Mouse (Mus musculus) granulocyte monocyte progenitor cell, adult 5-6 weeks (primary cell): ENCODE measurements around the gene Rtp1. TPM values are rescaled to one million over a fixed set of nuclear protein-coding genes. Genes with fewer than 3 reads are reported as not detected.
A peak's percentile ranks its signal among the peaks of the same experiment; 100 is the strongest.

Experiments used
- ATAC-seq: replicated peaks from 2 replicates; pipeline ENCODE4 v1.8.0; 2016; ENCODE audit warnings: mild to moderate bottlenecking, moderate TSS enrichment, inconsistent platforms; ENCODE audit not compliant: poor library complexity, severe bottlenecking
- total RNA-seq, 2 experiments: library from RNA; stranded (forward) in 1 of 2; stranded (reverse) in 1 of 2; fragments of 200-712, 200-1000 nt in 1 of 2; fragments of >200 nt in 1 of 2; fragmentation: Nextera tagmentation in 1 of 2; gene quantifications; 2 replicates each; pipeline ENCODE4 v1.2.3; 2014 to 2017

Gene Rtp1
- total RNA-seq, 2 experiments from 2014 or later, result not detected

GRCm38 (mm10) chr16:23452476-23452875, 23.5 kb downstream of the Rtp1 start:
- ATAC-seq, result peak; percentile 61; the same call in 1 of the 2 replicates

GRCm38 (mm10) chr16:23454376-23454775, 25.4 kb downstream of the Rtp1 start:
- ATAC-seq, result no peak

- ATAC-seq, result no peak
Observed at GRCm38 (mm10) chr16:23456534-23456933, 27.6 kb downstream of the Rtp1 start.

GRCm38 (mm10) chr16:23457338-23457737, 28.4 kb downstream of the Rtp1 start:
- ATAC-seq, result peak; percentile 44; the same call in 1 of the 2 replicates

- no peak for ATAC-seq
Observed at GRCm38 (mm10) chr16:23458906-23459588, 30.1 kb downstream of the Rtp1 start.

- no peak for ATAC-seq
Observed at GRCm38 (mm10) chr16:23463671-23464347, 34.9 kb downstream of the Rtp1 start.

GRCm38 (mm10) chr16:23471551-23471950, 42.6 kb downstream of the Rtp1 start:
- ATAC-seq, result no peak

GRCm38 (mm10) chr16:23472046-23472445, 43.1 kb downstream of the Rtp1 start:
- no peak for ATAC-seq

GRCm38 (mm10) chr16:23475651-23476050, 46.7 kb downstream of the Rtp1 start:
- ATAC-seq, result no peak

- ATAC-seq, result no peak
Observed at GRCm38 (mm10) chr16:23476598-23476997, 47.7 kb downstream of the Rtp1 start.

GRCm38 (mm10) chr16:23479872-23480603, 51.1 kb downstream of the Rtp1 start:
- ATAC-seq, result no peak

- no peak for ATAC-seq
Observed at GRCm38 (mm10) chr16:23482218-23482617, 53.3 kb downstream of the Rtp1 start.

GRCm38 (mm10) chr16:23482846-23483245, 53.9 kb downstream of the Rtp1 start:
- ATAC-seq, result no peak

- no peak for ATAC-seq
Observed at GRCm38 (mm10) chr16:23483292-23483691, 54.4 kb downstream of the Rtp1 start.

Other genes starting within 250 kb of the Rtp1 start
- not detected in 2 replicates for gene St6gal1, start 204.4 kb upstream of the Rtp1 start, total RNA-seq (2014; fragmentation: Nextera tagmentation)
- 0.13 and 1.8 TPM in 2 replicates for gene St6gal1, start 204.4 kb upstream of the Rtp1 start, total RNA-seq (2017)
- 1.7 and 2.0 TPM in 2 replicates for gene Rtp4, start 91.2 kb downstream of the Rtp1 start, total RNA-seq (2014; fragmentation: Nextera tagmentation)
- 2.2 and 3.6 TPM in 2 replicates for gene Rtp4, start 91.2 kb downstream of the Rtp1 start, total RNA-seq (2017)
- not detected in 2 replicates for gene Masp1, start 91.7 kb downstream of the Rtp1 start, total RNA-seq (2014; fragmentation: Nextera tagmentation)
- not detected in 2 replicates for gene Masp1, start 91.7 kb downstream of the Rtp1 start, total RNA-seq (2017)